Mouse (Mus musculus) liver, embryonic 12.5 days (tissue): ENCODE measurements around the gene Nefh. TPM values are rescaled to one million over a fixed set of nuclear protein-coding genes. Genes with fewer than 3 reads are reported as not detected.

ENCODE experiments used
- ATAC-seq: fragments of 200-750 bp; cut with Nextera tagmentation; 2 replicates; pipeline ENCODE4 v1.8.0; 2017; ENCODE audit warnings: moderate number of reproducible peaks, mild to moderate bottlenecking, moderate library complexity
- H3K27ac ChIP-seq: fragments of 300-500 bp; sonication (generic); 2 replicates; pipeline ENCODE4 v1.5.1; 2016; ENCODE audit warnings: mild to moderate bottlenecking
- H3K27me3 ChIP-seq: fragments of 300-500 bp; sonication (generic); replicated peaks from 2 replicates; pipeline ENCODE4 v1.6.1; 2016; ENCODE audit warnings: mild to moderate bottlenecking, moderate library complexity
- H3K36me3 ChIP-seq: fragments of 300-500 bp; sonication (generic); 2 replicates; pipeline ENCODE4 v1.6.1; 2016; ENCODE audit warnings: mild to moderate bottlenecking, moderate library complexity
- H3K4me1 ChIP-seq: fragments of 300-500 bp; sonication (generic); 2 replicates; pipeline ENCODE4 v1.6.1; 2016
- H3K4me2 ChIP-seq: fragments of 300-500 bp; sonication (generic); 2 replicates; pipeline ENCODE4 v1.6.1; 2016; ENCODE audit warnings: mild to moderate bottlenecking, moderate library complexity
- H3K4me3 ChIP-seq: fragments of 300-500 bp; sonication (generic); 2 replicates; pipeline ENCODE4 v1.5.1; 2016; ENCODE audit warnings: mild to moderate bottlenecking, moderate library complexity
- H3K9ac ChIP-seq: fragments of 300-500 bp; sonication (generic); 2 replicates; pipeline ENCODE4 v1.6.1; 2016; ENCODE audit warnings: mild to moderate bottlenecking, moderate library complexity
- H3K9me3 ChIP-seq: fragments of 300-500 bp; sonication (generic); replicated peaks from 2 replicates; pipeline ENCODE4 v1.6.1; 2016; ENCODE audit warnings: mild to moderate bottlenecking, moderate library complexity
- WGBS: fragments of 180-500 bp; shearing (Covaris S2); methylation state at CpG from one replicate; pipeline ENCODE4 v1.1.7; 2016; ENCODE audit not compliant: insufficient replicate concordance; 5-methylcytosine and 5-hydroxymethylcytosine counted together
- microRNA-seq: library from miRNA; unstranded; fragments of <30 nt; microRNA quantifications from one replicate; pipeline ENCODE4, GENCODE M21; 2017
- polyA plus RNA-seq: library from polyadenylated mRNA; unstranded; fragments of >200 nt; fragmentation: Nextera tagmentation; extraction: Ambion mirVana; gene quantifications from 2 replicates; pipeline ENCODE4 v1.2.1, GENCODE M21; 2016

Nefh gene
- polyA plus RNA-seq, 1 experiment from 2014 or later, result 0.73 TPM

DNA sequence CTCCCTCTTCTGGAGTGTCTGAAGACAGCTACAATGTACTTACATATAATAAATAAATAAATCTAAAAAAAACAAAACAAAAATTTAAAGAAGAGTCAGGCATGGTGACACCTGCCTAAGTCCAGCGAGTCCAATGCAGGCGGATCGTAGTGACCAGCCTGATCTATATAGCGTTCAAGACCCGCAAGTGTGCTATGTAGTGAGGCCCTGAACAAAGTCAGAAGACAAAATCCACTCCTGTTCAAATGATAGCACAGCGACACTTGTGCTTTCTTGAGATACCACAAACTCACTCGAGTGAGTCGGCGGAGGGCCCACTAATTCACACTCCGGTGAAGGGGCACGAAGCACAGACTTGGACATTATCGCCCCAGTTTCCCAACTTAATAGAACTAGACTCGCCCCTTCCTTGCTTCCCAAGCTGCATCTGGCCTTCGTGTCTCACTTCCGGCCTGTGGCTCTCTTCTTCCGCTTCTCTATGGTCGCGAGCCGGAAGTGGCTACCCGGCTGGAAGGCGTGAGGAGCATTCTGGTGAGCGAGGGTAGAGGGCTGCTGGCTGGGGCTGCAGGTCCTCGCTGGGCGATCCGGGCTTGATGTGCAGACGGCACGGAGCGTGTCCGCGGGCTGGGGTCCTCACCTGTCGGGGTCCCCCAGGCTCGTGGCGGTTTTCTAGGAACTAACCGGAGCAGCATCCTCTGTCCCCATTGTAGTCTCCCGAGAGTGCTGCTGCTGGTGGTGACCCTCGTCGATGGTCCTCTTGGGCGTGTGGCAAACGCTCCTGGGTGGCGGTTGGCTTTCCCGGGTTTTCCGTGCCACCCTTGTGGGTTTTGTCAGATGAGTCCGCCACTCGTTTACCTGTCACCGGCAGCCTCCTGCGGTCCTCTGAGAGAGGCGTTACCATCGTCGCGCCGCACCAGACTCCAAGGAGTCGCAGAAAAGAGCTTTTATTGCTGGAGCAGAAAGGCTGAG is 52.7 kb downstream of the Nefh start, which contains the start of gene Thoc5:
Thoc5 (plus strand) TSS at position 473 of the 969 bp plus-strand sequence.
- WGBS, result 2% methylated on average over 52 of the region's 52 CpGs
- Histone ChIP-seq H3K4me2 (peak within 1 kb of the TSS; percentile 92), H3K4me3 (peak within 1 kb of the TSS; percentile 94), H3K27ac (peak within 1 kb of the TSS; percentile 78), H3K36me3 (peaks cover 26% of the 10 kb centered on the region), H3K27me3 (no peaks in the 10 kb centered on the region), H3K4me1 (peaks cover 16% of the 10 kb centered on the region), H3K9me3 (no peaks in the 10 kb centered on the region), H3K9ac (peak within 1 kb of the TSS; percentile 81)
- peak; percentile 89 for ATAC-seq

Small RNA genes within 50 kb of the gene (microRNA-seq; reads per million reads assigned to microRNA genes)
- gene Mir6918, result not detected

Other genes with a start within 250 kb of the Nefh start
- gene Uqcr10, start 243.7 kb downstream of the Nefh start, polyA plus RNA-seq, result 698 and 713 TPM in 2 replicates
- gene Zmat5, start 243.4 kb downstream of the Nefh start, polyA plus RNA-seq, result 33.4 and 33.8 TPM in 2 replicates
- 0.05 and 0.06 TPM in 2 replicates for gene Cabp7, start 201.3 kb downstream of the Nefh start, polyA plus RNA-seq
- 29.5 and 33.0 TPM in 2 replicates for gene Nf2, start 98.5 kb downstream of the Nefh start, polyA plus RNA-seq
- gene Nipsnap1, start 74.1 kb downstream of the Nefh start, polyA plus RNA-seq, result 68.0 and 76.6 TPM in 2 replicates
- 27.8 and 28.1 TPM in 2 replicates for gene Thoc5, start 52.7 kb downstream of the Nefh start, polyA plus RNA-seq
- gene Ap1b1, start 38.8 kb upstream of the Nefh start, polyA plus RNA-seq, result 110 TPM in 2 replicates
- gene Rasl10a, start 110.1 kb upstream of the Nefh start, polyA plus RNA-seq, result 0.77 and 1.1 TPM in 2 replicates
- 35.2 and 37.5 TPM in 2 replicates for gene Gas2l1, start 117.3 kb upstream of the Nefh start, polyA plus RNA-seq
- gene Rhbdd3, start 150.9 kb upstream of the Nefh start, polyA plus RNA-seq, result 19.0 and 22.9 TPM in 2 replicates
- 432 and 434 TPM in 2 replicates for gene Ewsr1, start 151.2 kb upstream of the Nefh start, polyA plus RNA-seq
- 9.0 and 9.1 TPM in 2 replicates for gene Emid1, start 204.2 kb upstream of the Nefh start, polyA plus RNA-seq